Mouse (Mus musculus) embryo, embryonic 10.5 days (tissue): ENCODE measurements around the gene Fbxo7.

ENCODE experiments used
- DNase-seq: peaks from one replicate; pipeline ENCODE4 v3.0.0-alpha.2; 2015; ENCODE audit warnings: low spot score

The Fbxo7 gene

DNA sequence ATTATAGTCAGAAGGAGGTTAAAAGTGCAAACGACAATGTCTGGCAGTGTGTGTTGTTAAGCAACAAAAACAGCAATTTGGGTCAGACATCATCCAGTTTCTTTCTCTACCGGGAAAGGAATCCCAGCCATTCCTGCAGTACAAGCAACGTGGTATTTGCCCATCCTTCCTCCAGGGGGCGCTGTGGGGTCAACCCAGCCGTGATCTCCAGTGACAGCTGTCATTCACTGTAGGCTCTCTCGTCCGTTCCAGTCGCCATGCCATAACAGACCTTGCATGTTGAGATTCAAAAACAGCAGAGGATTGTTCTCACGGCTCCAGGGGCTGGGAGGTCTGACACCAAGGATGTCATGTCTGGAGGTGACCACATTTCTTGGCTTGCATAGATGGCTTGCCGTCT, 70.1 kb downstream of the Fbxo7 start:
- peak; percentile 34 for DNase-seq

DNA sequence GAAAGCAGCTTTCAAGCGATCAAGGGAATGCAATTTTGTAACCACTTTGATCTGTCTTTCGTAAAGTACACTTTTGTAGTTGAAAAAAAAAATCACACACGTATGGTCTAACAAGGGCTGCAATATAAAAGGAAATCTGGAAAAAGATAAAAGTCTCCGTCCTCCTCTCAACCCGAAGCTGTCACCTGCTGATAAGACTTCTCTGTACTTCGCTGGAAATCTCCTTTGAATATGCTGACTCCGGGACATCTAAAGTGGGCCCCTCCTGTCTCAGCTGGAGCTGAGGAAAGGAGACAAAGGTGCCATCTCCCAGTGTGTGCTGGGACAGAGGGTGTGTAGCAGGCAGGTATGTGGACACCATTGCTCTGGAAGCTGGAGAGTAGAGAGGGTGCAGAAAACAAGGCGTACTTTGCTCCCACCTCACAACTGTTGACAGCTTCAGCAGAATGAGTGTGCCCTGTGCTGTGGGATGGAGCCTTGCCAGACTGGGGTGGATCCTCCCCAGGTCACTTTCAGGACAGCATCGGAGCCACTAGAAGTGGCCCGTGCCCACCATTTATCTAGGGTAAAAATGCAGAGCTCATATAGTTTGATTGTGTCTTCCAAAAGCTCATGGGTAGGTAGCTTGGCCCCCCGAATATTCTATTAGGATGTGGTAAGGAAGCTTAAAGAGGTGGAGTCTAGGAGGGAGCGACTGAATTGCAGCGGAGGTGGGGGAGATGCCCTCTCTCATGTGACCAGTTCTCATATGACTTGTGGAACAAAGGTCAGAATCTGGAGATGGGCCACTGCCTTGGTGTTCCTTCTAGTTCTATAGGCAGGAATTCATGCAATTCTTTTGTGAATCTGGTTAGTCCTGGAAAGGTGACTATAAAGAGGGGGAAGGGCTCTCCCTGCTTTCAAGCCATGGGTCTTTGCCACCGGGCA, 71.6 kb downstream of the Fbxo7 start:
- DNase-seq, result no peak

DNA sequence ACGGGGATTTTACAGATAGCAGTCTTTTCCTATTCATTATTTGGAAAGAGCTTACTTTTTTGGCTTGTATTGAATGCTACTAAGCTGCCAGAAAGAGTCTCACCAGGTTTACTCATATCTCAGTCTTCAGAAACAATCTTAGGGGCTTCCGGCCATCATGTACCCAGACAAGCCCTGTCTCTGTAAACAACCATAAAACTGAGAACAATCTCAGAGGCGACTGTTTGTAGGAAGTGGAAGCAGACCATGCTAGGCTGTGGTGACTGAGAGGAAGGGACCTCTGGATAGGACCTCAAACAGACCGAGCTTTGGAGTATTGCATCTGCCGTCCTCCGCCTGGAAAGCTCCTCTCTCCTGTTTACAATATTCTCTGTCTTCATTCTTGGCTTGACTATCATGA, 76.6 kb downstream of the Fbxo7 start:
- DNase-seq, result no peak

DNA sequence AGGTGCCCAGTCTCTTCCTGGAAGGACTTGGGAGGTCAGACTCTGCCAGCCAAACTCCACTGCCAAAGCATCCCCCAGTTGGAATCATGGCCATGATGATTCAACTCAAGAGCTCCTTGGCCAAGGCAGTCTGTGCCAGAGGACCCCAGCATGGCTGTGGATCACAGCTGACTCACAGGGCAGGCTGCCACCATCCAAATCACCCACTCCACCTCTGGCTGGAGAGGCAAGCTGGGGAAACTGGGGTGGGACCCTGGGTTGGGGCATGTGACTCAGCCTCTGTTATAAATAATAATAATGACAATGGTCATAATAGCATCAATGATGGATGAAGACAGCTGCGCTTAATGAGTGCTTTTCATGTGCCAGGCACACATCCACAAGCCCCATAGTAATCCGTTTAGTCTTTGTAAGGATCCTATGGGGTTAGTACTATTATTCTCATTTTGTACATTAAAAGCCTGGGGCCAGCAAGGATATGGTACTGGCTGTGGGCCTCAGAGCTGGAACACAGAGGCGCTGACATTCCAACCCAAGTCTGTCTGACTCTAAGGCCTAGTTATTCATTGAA, 78.6 kb downstream of the Fbxo7 start:
- no peak for DNase-seq
